Mouse (Mus musculus) frontal cortex, adult 2 months (tissue): ENCODE data around the gene Hspb3. TPM values are rescaled to one million over a fixed set of nuclear protein-coding genes. Genes with fewer than 3 reads are reported as not detected.

ENCODE experiments used
- polyA plus RNA-seq: library from polyadenylated mRNA; depleted of rRNA; stranded (reverse); fragments of >200 nt; gene quantifications from 2 replicates; pipeline ENCODE4 v1.2.3, GENCODE M21; 2012; rRNA removed

Hspb3 gene
- polyA plus RNA-seq, 1 experiment = 8.5 TPM

Other genes starting within 250 kb of the Hspb3 start
- 17.5 and 19.5 TPM in 2 replicates for gene Snx18, start 45.1 kb downstream of the Hspb3 start, polyA plus RNA-seq
- gene Arl15, start 130.8 kb upstream of the Hspb3 start, polyA plus RNA-seq = 17.3 and 18.0 TPM in 2 replicates